In genomic region chr2:128967661-128968441, GRCm38 (mm10) we compare ENCODE assay signal across 8 mouse cellular contexts. TPM values are rescaled to one million over a fixed set of nuclear protein-coding genes. Genes with fewer than 3 reads are reported as not detected.
DNase-seq lines count a peak whose midpoint lies in the region; ATAC-seq and TF ChIP-seq lines count a peak whose summit lies in the region.

Gene Gm10762 (minus strand): TSS chr2:128967725.

- peak; percentile 77 for DNase-seq in 3T3-L1 (ENCODE audit: low read depth, low spot score)
- DNase-seq in adrenal gland, postnatal 36 days = peak; percentile 84 to 90
- DNase-seq in embryonic facial prominence, embryonic 14.5 days (ENCODE audit: low spot score) = peak; percentile 84
- DNase-seq in heart, adult 9 months (ENCODE audit: low spot score in 2 of 2) = peak; percentile 71 to 78
- DNase-seq in liver, adult 2 months (ENCODE audit: extremely low read depth, low read depth, low spot score) = peak; percentile 82
- DNase-seq in spleen, postnatal 36 days (ENCODE audit: low spot score in 2 of 2) = peak; percentile 79 to 83

- peak; percentile 77 for ATAC-seq in embryonic facial prominence, embryonic 14.5 days (ENCODE audit: low read depth)
- ATAC-seq in kidney, embryonic 14.5 days (ENCODE audit: low FRiP score, low TSS enrichment) = peak; percentile 88
- peak; percentile 40 for ATAC-seq in monocyte, adult 5-6 weeks (replicated peaks; ENCODE audit: insufficient number of reproducible peaks, low FRiP score, low TSS enrichment, poor library complexity, severe bottlenecking)

- no peaks in the 10 kb centered on the region for H3K36me3 ChIP-seq in embryonic facial prominence, embryonic 14.5 days (ENCODE audit: control insufficient read depth, insufficient read depth, low read length)
- no peaks in the 10 kb centered on the region for H3K36me3 ChIP-seq in kidney, embryonic 14.5 days (ENCODE audit: control insufficient read depth, insufficient read depth, low read length)
- H3K36me3 ChIP-seq in liver, adult 2 months (ENCODE audit: control insufficient read depth, insufficient read depth, low read length) = no peaks in the 10 kb centered on the region

- 0% methylated on average over 26 of the region's 80 CpGs for WGBS in embryonic facial prominence, embryonic 14.5 days
- under 1% methylated on average over 75 of the region's 80 CpGs for WGBS in kidney, embryonic 14.5 days
- WGBS in liver, adult 2 months = 4% methylated on average over 80 of the region's 80 CpGs

- H3K79me2 ChIP-seq in liver, adult 2 months (ENCODE audit: control insufficient read depth, insufficient read depth, low read length) = no peaks in the 10 kb centered on the region

- TF ChIP-seq CTCF in liver, adult 2 months (IDR thresholded peaks at IDR 0.05; ENCODE audit: low read depth, low read length) = no peak

- 0 out of 2 replicates have a peak, but pooled peaks cover 6% of the 10 kb centered on the region for H3K4me1 ChIP-seq in embryonic facial prominence, embryonic 14.5 days (ENCODE audit: control insufficient read depth, insufficient read depth, low read length)
- peaks cover 9% of the 10 kb centered on the region for H3K4me1 ChIP-seq in kidney, embryonic 14.5 days (ENCODE audit: control insufficient read depth, insufficient read depth, low read length)
- peaks cover 13% of the 10 kb centered on the region for H3K4me1 ChIP-seq in liver, adult 2 months (ENCODE audit: control insufficient read depth, insufficient read depth, low read length)

- H3K4me3 ChIP-seq in embryonic facial prominence, embryonic 14.5 days (ENCODE audit: low read depth, low read length) = peak within 1 kb of the TSS; percentile 99
- H3K4me3 ChIP-seq in kidney, embryonic 14.5 days (ENCODE audit: low read length) = peak within 1 kb of the TSS; percentile 69
- H3K4me3 ChIP-seq in liver, adult 2 months (ENCODE audit: insufficient read depth, low read depth, low read length) = peak within 1 kb of the TSS; percentile 87

- peak; percentile 40; the same call in 1 of the 2 replicates for TF ChIP-seq POLR2A in liver, adult 2 months (IDR thresholded peaks at IDR 0.05; ENCODE audit: extremely low read depth, insufficient read depth, low read length)

- no peaks in the 10 kb centered on the region for H3K9me3 ChIP-seq in embryonic facial prominence, embryonic 14.5 days (ENCODE audit: control insufficient read depth, low read length)
- H3K9me3 ChIP-seq in kidney, embryonic 14.5 days (ENCODE audit: control insufficient read depth, low read length) = no peaks in the 10 kb centered on the region

- peak within 1 kb of the TSS; percentile 60 for H3K4me2 ChIP-seq in embryonic facial prominence, embryonic 14.5 days (ENCODE audit: low read depth, low read length)
- H3K4me2 ChIP-seq in kidney, embryonic 14.5 days (replicated peaks; ENCODE audit: low read depth, low read length) = peak within 1 kb of the TSS; percentile 49

- H3K27ac ChIP-seq in embryonic facial prominence, embryonic 14.5 days (replicated peaks; ENCODE audit: low read depth, low read length) = peak within 1 kb of the TSS; percentile 100
- peak within 1 kb of the TSS; percentile 100 for H3K27ac ChIP-seq in kidney, embryonic 14.5 days (ENCODE audit: low read depth, low read length)
- peak within 1 kb of the TSS; percentile 100 for H3K27ac ChIP-seq in liver, adult 2 months (replicated peaks; ENCODE audit: insufficient read depth, low read depth, low read length)

- no peaks in the 10 kb centered on the region for H3K27me3 ChIP-seq in embryonic facial prominence, embryonic 14.5 days (replicated peaks; ENCODE audit: control insufficient read depth, insufficient read depth, low read length)
- no peaks in the 10 kb centered on the region for H3K27me3 ChIP-seq in kidney, embryonic 14.5 days (ENCODE audit: control insufficient read depth, insufficient read depth, low read length)
- no peaks in the 10 kb centered on the region for H3K27me3 ChIP-seq in liver, adult 2 months (ENCODE audit: control insufficient read depth, insufficient read depth, low read length)

- H3K9ac ChIP-seq in embryonic facial prominence, embryonic 14.5 days (ENCODE audit: low read depth, low read length) = peak within 1 kb of the TSS; percentile 100
- H3K9ac ChIP-seq in kidney, embryonic 14.5 days (ENCODE audit: low read depth, low read length) = peak within 1 kb of the TSS; percentile 98
- H3K9ac ChIP-seq in liver, adult 2 months (ENCODE audit: low read depth, low read length) = peak within 1 kb of the TSS; percentile 97

RNA-seq across cellular contexts. Expression of gene Gm10762, which starts in this region (rescaled TPM):
- total RNA-seq in adrenal gland, postnatal 36 days (2021) = 1 to 10 TPM; 4.3 to 6.8 TPM
- 15.8 and 16.8 TPM in 2 replicates for polyA plus RNA-seq in embryonic facial prominence, embryonic 14.5 days (2014; fragmentation: Nextera tagmentation; extraction: Ambion mirVana)
- 14.1 and 14.6 TPM in 2 replicates for polyA plus RNA-seq in kidney, embryonic 14.5 days (2014; fragmentation: Nextera tagmentation; extraction: Ambion mirVana)
- 4.8 and 8.1 TPM in 2 replicates for total RNA-seq in liver, adult 2 months (2014; rRNA removed)
- polyA plus RNA-seq in liver, adult 2 months (2012; rRNA removed) = 5.8 and 6.3 TPM in 2 replicates
- 1.5 to 2.6 TPM in 2 of 3 replicates, not detected in the other for total RNA-seq in monocyte, adult 5-6 weeks (2017)

Comparison
In these comparisons a context has a peak if more than half of its experiments do, and no peak if none do; other contexts are left out.
1. Peak in every context shown above with its lines: DNase-seq, ATAC-seq, H3K4me3 ChIP-seq and H3K27ac ChIP-seq.